Mouse (Mus musculus) hindbrain, embryonic 13.5 days (tissue): ENCODE measurements at regions not wholly inside any gene's neighbourhood (a gene's known extent, or its start where the extent isn't known, plus 50 kb on each side); places are given as distances from the start of the nearest gene placed in this dataset.

Source experiments
- ATAC-seq: fragments of 200-750 bp; cut with Nextera tagmentation; 2 replicates; pipeline ENCODE4 v1.8.0; 2017; ENCODE audit warnings: moderate TSS enrichment; ENCODE audit not compliant: low FRiP score
- H3K27ac ChIP-seq: fragments of 300-500 bp; sonication (generic); 2 replicates; pipeline ENCODE4 v1.5.1; 2015; ENCODE audit warnings: inconsistent platforms, mild to moderate bottlenecking, moderate library complexity
- H3K27me3 ChIP-seq: fragments of 300-500 bp; sonication (generic); 2 replicates; pipeline ENCODE4 v1.6.1; 2015; ENCODE audit warnings: mild to moderate bottlenecking, inconsistent platforms
- H3K36me3 ChIP-seq: fragments of 300-500 bp; sonication (generic); 2 replicates; pipeline ENCODE4 v1.6.1; 2015; ENCODE audit warnings: mild to moderate bottlenecking, inconsistent platforms
- H3K4me1 ChIP-seq: fragments of 300-500 bp; sonication (generic); replicated peaks from 2 replicates; pipeline ENCODE4 v1.6.1; 2015; ENCODE audit warnings: inconsistent platforms
- H3K4me2 ChIP-seq: fragments of 300-500 bp; sonication (generic); 2 replicates; pipeline ENCODE4 v1.6.1; 2015; ENCODE audit warnings: inconsistent platforms, mild to moderate bottlenecking, moderate library complexity
- H3K4me3 ChIP-seq: fragments of 300-500 bp; sonication (generic); 2 replicates; pipeline ENCODE4 v1.5.1; 2015; ENCODE audit warnings: mild to moderate bottlenecking, inconsistent platforms
- H3K9ac ChIP-seq: fragments of 300-500 bp; sonication (generic); 2 replicates; pipeline ENCODE4 v1.6.1; 2015; ENCODE audit warnings: mild to moderate bottlenecking, inconsistent platforms
- H3K9me3 ChIP-seq: fragments of 300-500 bp; sonication (generic); 2 replicates; pipeline ENCODE4 v1.6.1; 2016; ENCODE audit warnings: inconsistent platforms
- WGBS: fragments of 180-500 bp; shearing (Covaris S2); methylation state at CpG from one replicate; pipeline ENCODE4 v1.1.7; 2015; 5-methylcytosine and 5-hydroxymethylcytosine counted together

DNA sequence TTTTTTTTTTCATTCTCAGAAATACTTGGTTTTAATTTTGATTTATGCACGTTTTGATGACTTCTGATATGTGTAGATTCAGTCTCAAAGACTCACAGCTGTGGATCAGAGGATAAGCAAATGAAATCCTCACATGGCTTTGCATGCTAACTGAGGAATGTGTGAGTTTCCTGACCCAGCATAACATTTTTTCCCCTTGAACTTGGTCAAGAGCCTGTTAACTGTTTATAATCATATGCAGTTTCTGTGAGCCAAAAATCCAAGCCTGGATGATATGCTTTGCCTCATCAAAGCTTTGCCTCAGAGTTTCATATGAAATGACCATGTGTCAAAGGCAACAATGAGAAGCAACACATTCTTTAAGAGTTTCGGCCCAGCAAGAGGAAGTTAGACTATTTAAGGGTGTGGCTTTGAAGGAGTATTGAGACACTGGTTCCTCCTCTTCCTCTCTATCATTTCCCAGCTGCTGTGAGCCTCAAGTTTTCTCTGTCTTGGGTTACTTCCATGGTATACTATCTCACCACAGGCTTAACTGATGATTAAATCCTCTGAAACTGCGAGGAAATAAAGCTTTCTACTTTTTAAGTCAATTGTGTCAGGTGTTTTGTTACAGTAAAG, 117.9 kb downstream of the Snx18 start:
- H3K4me2 ChIP-seq: no peak overlapping the region
- WGBS: 90% methylated on average over 3 of the region's 3 CpGs

DNA sequence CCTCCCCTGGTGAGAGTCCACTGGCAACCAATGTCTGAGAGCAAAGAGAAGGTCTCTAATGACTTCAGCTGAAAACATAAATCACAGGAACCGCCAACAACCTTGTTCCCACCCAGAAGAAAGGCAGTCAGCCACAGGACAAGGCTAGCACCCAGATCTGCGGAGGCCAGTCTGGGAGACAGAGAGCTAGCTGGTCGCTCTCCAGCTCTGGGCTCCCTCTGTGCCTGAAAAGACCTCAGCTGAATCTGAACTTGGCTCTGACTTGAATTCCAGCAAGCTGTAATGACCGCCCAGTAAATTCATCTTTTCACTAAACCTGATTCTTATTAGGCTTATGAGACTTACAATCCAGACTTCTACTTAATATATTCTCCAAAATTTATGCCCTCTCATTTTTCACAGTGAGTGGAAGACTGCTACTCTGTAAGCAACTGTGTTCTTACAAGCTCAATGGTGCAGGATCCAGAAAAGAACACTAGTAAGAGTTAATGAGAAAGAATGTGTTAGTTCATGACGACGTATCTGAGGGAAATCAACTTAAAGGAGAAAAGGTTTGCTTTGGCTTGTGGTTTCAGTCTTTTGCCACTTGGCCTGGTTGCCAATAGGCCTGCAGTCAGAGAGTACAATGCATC, 119.2 kb downstream of the Snx18 start:
- no peaks in the 10 kb centered on the region for H3K4me1 ChIP-seq
- no peak overlapping the region for H3K27ac ChIP-seq
- no peaks in the 10 kb centered on the region for H3K36me3 ChIP-seq
- no peaks in the 10 kb centered on the region for H3K9me3 ChIP-seq
- no peak for ATAC-seq
- H3K4me2 ChIP-seq: no peak overlapping the region
- H3K27me3 ChIP-seq: no peaks in the 10 kb centered on the region
- H3K9ac ChIP-seq: no peak overlapping the region
- no peak overlapping the region for H3K4me3 ChIP-seq
- WGBS: 92% methylated on average over 6 of the region's 6 CpGs

More for the DNA sequence above, 117.9 kb downstream of the Snx18 start:
- Histone ChIP-seq H3K9me3 (no peaks in the 10 kb centered on the region), H3K27me3 (no peaks in the 10 kb centered on the region), H3K9ac (no peak overlapping the region), H3K36me3 (no peaks in the 10 kb centered on the region), H3K4me3 (no peak overlapping the region), H3K4me1 (no peaks in the 10 kb centered on the region), H3K27ac (no peak overlapping the region)
- no peak for ATAC-seq

DNA sequence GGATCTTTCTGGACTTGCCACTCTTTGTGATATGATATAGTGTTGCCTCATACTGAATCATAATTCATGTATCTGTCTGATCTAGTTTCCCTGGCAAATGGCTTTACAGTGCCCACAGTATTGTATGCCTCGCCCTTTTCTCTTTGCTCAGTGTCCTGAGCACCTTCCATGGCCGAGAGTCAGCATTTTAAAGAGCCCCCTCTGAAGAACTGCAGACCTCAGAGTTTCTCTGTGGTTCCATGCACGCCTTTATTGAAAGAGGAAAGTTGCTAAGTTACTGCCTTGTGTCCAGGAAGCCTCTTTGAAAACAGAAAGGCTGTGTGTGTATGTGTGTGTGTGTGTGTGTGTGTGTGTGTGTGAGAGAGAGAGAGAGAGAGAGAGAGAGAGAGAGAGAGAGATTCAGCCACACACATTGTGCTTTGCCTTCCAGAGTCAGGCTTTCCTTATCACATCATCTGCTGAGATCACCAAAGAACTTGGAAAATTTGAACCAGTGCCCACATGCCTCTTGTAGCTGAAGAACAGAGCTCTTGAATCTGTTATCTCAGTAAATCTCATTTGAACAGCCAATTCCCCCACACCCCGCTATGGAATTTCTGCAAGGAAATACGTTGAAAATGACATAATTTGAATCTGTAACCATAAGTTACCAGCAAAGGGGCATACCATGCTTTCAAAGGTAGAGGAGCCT, 122.6 kb downstream of the Snx18 start:
- no peaks in the 10 kb centered on the region for H3K9me3 ChIP-seq
- no peak overlapping the region for H3K4me2 ChIP-seq
- no peak overlapping the region for H3K9ac ChIP-seq
- no peaks in the 10 kb centered on the region for H3K36me3 ChIP-seq
- H3K27ac ChIP-seq: no peak overlapping the region
- 65% methylated on average over 5 of the region's 5 CpGs for WGBS
- H3K27me3 ChIP-seq: no peaks in the 10 kb centered on the region
- ATAC-seq: no peak
- no peaks in the 10 kb centered on the region for H3K4me1 ChIP-seq
- H3K4me3 ChIP-seq: no peak overlapping the region

DNA sequence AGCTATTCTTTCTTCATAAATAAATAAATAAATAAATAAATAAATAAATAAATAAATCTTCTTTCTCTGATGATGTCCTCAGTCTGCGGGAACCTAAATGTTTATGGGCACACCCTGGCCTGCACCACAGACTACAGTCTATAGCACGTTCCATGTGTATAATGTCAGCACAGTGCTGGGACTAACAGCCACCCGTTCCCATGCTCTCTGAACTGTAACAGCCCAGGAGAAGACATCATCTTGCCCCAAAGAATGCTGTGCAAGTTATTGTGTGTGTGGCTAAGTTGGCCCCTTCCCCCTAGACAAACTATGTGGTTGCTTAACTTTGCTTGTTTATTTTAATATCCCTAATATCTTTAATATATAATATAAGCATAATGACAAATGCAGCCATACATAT, 123.2 kb downstream of the Snx18 start:
- H3K27me3 ChIP-seq: no peaks in the 10 kb centered on the region
- H3K27ac ChIP-seq: no peak overlapping the region
- no peak overlapping the region for H3K4me2 ChIP-seq
- 84% methylated on average over 3 of the region's 3 CpGs for WGBS
- H3K9ac ChIP-seq: no peak overlapping the region
- H3K4me1 ChIP-seq: no peaks in the 10 kb centered on the region
- no peak overlapping the region for H3K4me3 ChIP-seq
- ATAC-seq: no peak
- no peaks in the 10 kb centered on the region for H3K9me3 ChIP-seq
- no peaks in the 10 kb centered on the region for H3K36me3 ChIP-seq

- no peak overlapping the region for H3K4me2 ChIP-seq
- no peak for ATAC-seq
- no peaks in the 10 kb centered on the region for H3K27me3 ChIP-seq
- H3K4me3 ChIP-seq: no peak overlapping the region
- no peak overlapping the region for H3K9ac ChIP-seq
- WGBS: 90% methylated on average over 5 of the region's 5 CpGs
- H3K9me3 ChIP-seq: no peaks in the 10 kb centered on the region
- H3K4me1 ChIP-seq: no peaks in the 10 kb centered on the region
- no peak overlapping the region for H3K27ac ChIP-seq
- H3K36me3 ChIP-seq: no peaks in the 10 kb centered on the region
These were observed 123.7 kb downstream of the Snx18 start for GRCm38 (mm10) chr13:113494688-113495087.

DNA sequence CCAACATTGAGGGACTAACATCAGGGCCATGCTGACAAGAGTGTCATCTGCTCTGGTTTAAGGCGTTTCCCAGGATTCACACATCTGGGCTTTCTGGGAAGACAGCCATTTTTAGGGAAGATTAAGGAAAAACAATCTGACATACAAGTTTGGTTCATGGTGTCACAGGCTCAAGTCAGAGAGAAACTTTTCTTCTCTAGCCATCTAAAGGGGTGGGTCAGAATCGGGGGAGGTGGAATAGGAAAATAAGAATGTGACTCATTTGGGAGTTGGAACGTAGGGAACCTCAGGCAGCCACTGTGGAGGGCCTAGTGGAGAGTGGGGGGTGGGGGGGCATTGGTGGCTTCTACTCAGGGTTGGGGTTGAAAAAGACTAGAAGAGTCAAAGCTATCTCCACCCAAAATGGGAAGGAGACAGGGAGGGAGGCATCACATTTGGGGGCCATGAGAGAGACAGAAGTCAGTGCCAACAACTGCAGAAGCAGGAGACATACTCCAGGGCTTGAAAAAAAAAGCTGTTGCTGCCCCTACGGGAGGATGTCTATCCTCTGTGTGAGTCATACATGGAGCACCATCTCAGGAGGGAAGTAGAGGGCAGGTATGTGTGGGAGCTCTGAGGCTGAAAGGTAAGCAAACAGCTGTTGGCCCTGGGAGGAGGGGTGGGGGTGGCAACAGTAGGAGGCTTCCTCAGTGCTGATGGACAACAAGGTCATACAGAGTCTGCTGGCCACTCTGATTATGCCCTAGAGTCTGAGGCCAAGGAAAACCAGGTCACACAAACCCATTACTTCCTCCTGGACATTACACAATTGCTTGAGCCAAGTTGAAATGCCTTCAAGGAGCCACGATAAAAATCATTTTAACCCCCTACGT, 128.2 kb downstream of the Snx18 start:
- no peaks in the 10 kb centered on the region for H3K4me1 ChIP-seq
- H3K36me3 ChIP-seq: no peaks in the 10 kb centered on the region
- H3K4me2 ChIP-seq: no peak overlapping the region
- no peak overlapping the region for H3K27ac ChIP-seq
- no peak overlapping the region for H3K9ac ChIP-seq
- 81% methylated on average over 6 of the region's 6 CpGs for WGBS
- H3K27me3 ChIP-seq: no peaks in the 10 kb centered on the region
- H3K4me3 ChIP-seq: no peak overlapping the region
- peaks cover 9% of the 10 kb centered on the region; the same call in 1 of the 2 replicates for H3K9me3 ChIP-seq
- ATAC-seq: no peak

- H3K4me3 ChIP-seq: no peak overlapping the region
These were observed 131.9 kb downstream of the Snx18 start for GRCm38 (mm10) chr13:113486368-113486955.

GRCm38 (mm10) chr13:113485511-113485910, 132.9 kb downstream of the Snx18 start:
- H3K9ac ChIP-seq: no peak overlapping the region
- H3K27ac ChIP-seq: no peak overlapping the region
- H3K9me3 ChIP-seq: peaks cover 9% of the 10 kb centered on the region; the same call in 1 of the 2 replicates
- no peak overlapping the region for H3K4me2 ChIP-seq
- no peaks in the 10 kb centered on the region for H3K4me1 ChIP-seq
- H3K27me3 ChIP-seq: no peaks in the 10 kb centered on the region
- 88% methylated on average over 7 of the region's 7 CpGs for WGBS
- H3K36me3 ChIP-seq: no peaks in the 10 kb centered on the region
- no peak for ATAC-seq
- no peak overlapping the region for H3K4me3 ChIP-seq

More at GRCm38 (mm10) chr13:113486368-113486955, 131.9 kb downstream of the Snx18 start:
- 82% methylated on average over 6 of the region's 6 CpGs for WGBS
- Histone ChIP-seq H3K4me1 (no peaks in the 10 kb centered on the region), H3K4me2 (no peak overlapping the region), H3K9ac (no peak overlapping the region), H3K36me3 (no peaks in the 10 kb centered on the region), H3K27me3 (no peaks in the 10 kb centered on the region), H3K9me3 (peaks cover 9% of the 10 kb centered on the region; the same call in 1 of the 2 replicates), H3K27ac (no peak overlapping the region)
- no peak for ATAC-seq

DNA sequence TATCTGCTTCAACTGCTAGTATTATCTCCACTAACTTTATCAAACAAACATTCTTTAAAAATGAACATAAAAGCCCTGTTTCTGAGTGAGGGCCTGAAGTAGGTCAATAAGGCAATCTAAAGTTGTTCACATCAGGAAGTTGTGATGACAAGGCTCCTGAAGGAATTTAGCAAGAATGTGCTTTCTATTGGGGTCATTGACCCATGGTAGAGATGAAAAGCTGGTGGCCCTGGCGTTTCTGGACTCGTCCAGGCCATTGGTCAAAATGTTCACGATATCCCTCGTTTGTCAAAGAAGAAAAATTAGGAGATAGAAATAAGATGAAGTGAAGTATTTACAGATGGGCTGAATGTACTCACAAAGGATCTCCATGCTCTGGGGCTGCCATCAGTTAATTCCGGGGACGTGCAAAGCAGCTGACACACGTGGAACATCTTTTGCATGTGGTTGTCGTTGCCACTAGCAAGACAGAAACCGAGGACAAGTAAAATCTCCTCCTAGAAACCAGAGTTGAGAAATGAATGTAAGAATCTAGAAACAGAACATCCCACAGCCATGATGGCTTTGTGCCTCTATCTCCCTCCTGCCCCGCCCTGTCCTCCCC, 134.1 kb downstream of the Snx18 start:
- ATAC-seq: no peak
- peaks cover 9% of the 10 kb centered on the region; the same call in 1 of the 2 replicates for H3K9me3 ChIP-seq
- H3K4me1 ChIP-seq: no peaks in the 10 kb centered on the region
- H3K27ac ChIP-seq: no peak overlapping the region
- H3K27me3 ChIP-seq: no peaks in the 10 kb centered on the region
- no peak overlapping the region for H3K9ac ChIP-seq
- H3K36me3 ChIP-seq: no peaks in the 10 kb centered on the region
- no peak overlapping the region for H3K4me3 ChIP-seq
- no peak overlapping the region for H3K4me2 ChIP-seq
- WGBS: 81% methylated on average over 10 of the region's 10 CpGs

GRCm38 (mm10) chr13:113482911-113483310, 135.5 kb downstream of the Snx18 start:
- ATAC-seq: no peak
- WGBS: 86% methylated on average over 1 of the region's 1 CpGs
- no peaks in the 10 kb centered on the region for H3K36me3 ChIP-seq
- H3K27me3 ChIP-seq: no peaks in the 10 kb centered on the region
- no peaks in the 10 kb centered on the region for H3K4me1 ChIP-seq
- H3K27ac ChIP-seq: no peak overlapping the region
- H3K9me3 ChIP-seq: no peaks in the 10 kb centered on the region
- H3K4me3 ChIP-seq: no peak overlapping the region
- no peak overlapping the region for H3K4me2 ChIP-seq
- no peak overlapping the region for H3K9ac ChIP-seq

DNA sequence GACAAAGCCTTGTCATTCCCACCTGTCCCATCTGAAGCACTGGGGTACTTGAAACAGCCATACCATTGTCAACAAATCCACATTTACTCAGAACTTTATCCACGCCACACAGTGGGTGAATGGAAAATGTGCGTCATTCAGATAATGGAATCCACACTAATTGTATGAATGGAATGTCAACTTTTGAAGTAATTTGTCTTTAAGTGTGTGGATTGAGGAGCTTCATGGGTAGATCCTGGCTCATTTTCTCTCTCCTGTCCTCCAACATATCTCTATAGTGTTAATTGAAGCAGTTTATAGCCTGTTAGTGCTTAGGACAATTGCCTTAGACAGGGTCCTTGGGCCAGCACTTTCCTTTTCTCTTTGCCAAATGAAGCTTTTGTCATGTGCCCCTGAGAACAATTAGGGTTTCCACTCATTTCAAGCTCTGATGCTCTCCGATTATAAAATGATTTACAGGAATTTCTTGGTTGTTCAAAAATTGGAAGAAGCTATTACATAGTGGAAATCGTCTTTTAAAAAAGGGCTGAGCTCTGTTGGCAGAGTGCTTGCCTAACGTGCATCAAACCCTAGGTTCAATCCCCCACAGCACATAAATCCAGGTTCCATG, 140.4 kb downstream of the Snx18 start:
- no peak overlapping the region for H3K9ac ChIP-seq
- no peak overlapping the region for H3K4me3 ChIP-seq
- WGBS: 52% methylated on average over 5 of the region's 5 CpGs

More for the DNA sequence above, 140.4 kb downstream of the Snx18 start:
- Histone ChIP-seq H3K9me3 (no peaks in the 10 kb centered on the region), H3K4me2 (no peak overlapping the region), H3K36me3 (no peaks in the 10 kb centered on the region), H3K4me1 (no peaks in the 10 kb centered on the region), H3K27me3 (no peaks in the 10 kb centered on the region), H3K27ac (no peak overlapping the region)
- no peak for ATAC-seq
